13 mouse cellular contexts compared by ENCODE assay signal in genomic region chr9:34612886-34613769, GRCm38 (mm10).
A peak's percentile ranks its signal among the peaks of the same experiment; 100 is the strongest.
DNase-seq lines count a peak whose midpoint lies in the region; ATAC-seq and TF ChIP-seq lines count a peak whose summit lies in the region.
"Had no signal": no experiment of that assay in that cellular context is flagged by ENCODE, and none has a peak within 500 bp of the region (broad histone marks: within the 10 kb centered on the region; RNA-seq: fewer than 3 reads in every experiment).

No protein-coding gene starts in this region.

- no peak for TF ChIP-seq POLR2A in cerebellum, adult 2 months (IDR thresholded peaks at IDR 0.05; ENCODE audit: borderline replicate concordance, insufficient read depth, low read length)

- TF ChIP-seq CTCF in cerebellum, adult 2 months (IDR thresholded peaks at IDR 0.05; ENCODE audit: borderline replicate concordance, insufficient read depth, low read depth, low read length), result no peak

- DNase-seq in heart, adult 11 months, result peak; percentile 79
- DNase-seq in heart, adult 8-10 months (ENCODE audit: low spot score), result no peak
- peak; percentile 84 to 87 for DNase-seq in cerebellum, adult 2 months
- peak; percentile 45 for DNase-seq in gonadal fat pad, adult 2 months (ENCODE audit: low read depth)
- DNase-seq in lung, postnatal 14 days, result no peak
- DNase-seq: kidney, adult 8-10 months; liver, embryonic 13.5 days; right cerebral cortex, postnatal 14 days had no signal

- H3K4me2 ChIP-seq in midbrain, embryonic 15.5 days, result no peak overlapping the region
- H3K4me2 ChIP-seq in midbrain, embryonic 16.5 days (ENCODE audit: low read length), result no peak overlapping the region
- H3K4me2 ChIP-seq: heart, embryonic 12.5 days; liver, embryonic 13.5 days had no signal

- H3K4me1 ChIP-seq in midbrain, embryonic 15.5 days, result peaks cover 7% of the 10 kb centered on the region
- peaks cover 6% of the 10 kb centered on the region for H3K4me1 ChIP-seq in midbrain, embryonic 16.5 days (ENCODE audit: control insufficient read depth, insufficient read depth, low read length)
- peaks cover 27% of the 10 kb centered on the region for H3K4me1 ChIP-seq in cerebellum, adult 2 months (ENCODE audit: control insufficient read depth, insufficient read depth, low read length)
- H3K4me1 ChIP-seq: liver, embryonic 13.5 days had no signal

- 90% methylated on average over 6 of the region's 6 CpGs for WGBS in midbrain, embryonic 15.5 days
- WGBS in midbrain, embryonic 16.5 days, result 90% methylated on average over 6 of the region's 6 CpGs
- WGBS in cerebellum, adult 2 months, result 6% methylated on average over 6 of the region's 6 CpGs

- no peaks in the 10 kb centered on the region for H3K36me3 ChIP-seq in midbrain, embryonic 15.5 days (replicated peaks)
- H3K36me3 ChIP-seq in midbrain, embryonic 16.5 days (ENCODE audit: control insufficient read depth, insufficient read depth, low read length), result no peaks in the 10 kb centered on the region
- H3K36me3 ChIP-seq: heart, embryonic 12.5 days; liver, embryonic 13.5 days had no signal

- peak; percentile 29; the same call in 1 of the 2 replicates for ATAC-seq in midbrain, embryonic 15.5 days (replicated peaks)
- no peak for ATAC-seq in midbrain, embryonic 16.5 days
- ATAC-seq: lung, postnatal 0 days had no signal

- H3K9me3 ChIP-seq in midbrain, embryonic 15.5 days, result no peaks in the 10 kb centered on the region
- H3K9me3 ChIP-seq in midbrain, embryonic 16.5 days (replicated peaks; ENCODE audit: control insufficient read depth, low read length, poor library complexity, severe bottlenecking), result no peaks in the 10 kb centered on the region
- H3K9me3 ChIP-seq: heart, embryonic 12.5 days; liver, embryonic 13.5 days had no signal

- H3K9ac ChIP-seq in midbrain, embryonic 15.5 days, result no peak overlapping the region
- H3K9ac ChIP-seq in midbrain, embryonic 16.5 days (ENCODE audit: low read depth, low read length), result no peak overlapping the region
- H3K9ac ChIP-seq: heart, embryonic 12.5 days; liver, embryonic 13.5 days had no signal

- no peak overlapping the region for H3K4me3 ChIP-seq in midbrain, embryonic 15.5 days
- no peak overlapping the region for H3K4me3 ChIP-seq in midbrain, embryonic 16.5 days (ENCODE audit: low read depth, low read length)
- no peak overlapping the region for H3K4me3 ChIP-seq in cerebellum, adult 2 months (replicated peaks; ENCODE audit: insufficient read depth, low read depth, low read length)
- H3K4me3 ChIP-seq: erythroblast, embryonic 14.5 days; heart, embryonic 12.5 days; liver, embryonic 13.5 days had no signal

- no peaks in the 10 kb centered on the region for H3K27me3 ChIP-seq in midbrain, embryonic 15.5 days (replicated peaks)
- H3K27me3 ChIP-seq in midbrain, embryonic 16.5 days (ENCODE audit: control insufficient read depth, insufficient read depth, low read depth, low read length), result no peaks in the 10 kb centered on the region
- no peaks in the 10 kb centered on the region for H3K27me3 ChIP-seq in cerebellum, adult 2 months (ENCODE audit: control insufficient read depth, insufficient read depth, low read length)
- H3K27me3 ChIP-seq: heart, embryonic 12.5 days; liver, embryonic 13.5 days had no signal

- no peak overlapping the region for H3K27ac ChIP-seq in midbrain, embryonic 15.5 days
- H3K27ac ChIP-seq in midbrain, embryonic 16.5 days (ENCODE audit: low read length), result no peak overlapping the region
- no peak overlapping the region for H3K27ac ChIP-seq in cerebellum, adult 2 months (ENCODE audit: insufficient read depth, low read length)
- H3K27ac ChIP-seq: liver, embryonic 13.5 days had no signal

Comparison
In these comparisons a context has a peak if more than half of its experiments do, and no peak if none do; other contexts are left out.
1. DNase-seq: peak in heart, adult 11 months (single experiment), cerebellum, adult 2 months (2 of 2) and gonadal fat pad, adult 2 months (single experiment); none in heart, adult 8-10 months (single experiment) and lung, postnatal 14 days (single experiment).